Mouse (Mus musculus) adrenal gland, adult (tissue): ENCODE measurements around the gene Rgma.

ENCODE experiments used
- DNase-seq, 2 experiments: peaks; one replicate each; pipeline ENCODE4 v3.0.0; 2022 to 2023; ENCODE audit warnings: low spot score in 1 of 2; ENCODE audit not compliant: inconsistent age in 2 of 2

The Rgma gene

DNA sequence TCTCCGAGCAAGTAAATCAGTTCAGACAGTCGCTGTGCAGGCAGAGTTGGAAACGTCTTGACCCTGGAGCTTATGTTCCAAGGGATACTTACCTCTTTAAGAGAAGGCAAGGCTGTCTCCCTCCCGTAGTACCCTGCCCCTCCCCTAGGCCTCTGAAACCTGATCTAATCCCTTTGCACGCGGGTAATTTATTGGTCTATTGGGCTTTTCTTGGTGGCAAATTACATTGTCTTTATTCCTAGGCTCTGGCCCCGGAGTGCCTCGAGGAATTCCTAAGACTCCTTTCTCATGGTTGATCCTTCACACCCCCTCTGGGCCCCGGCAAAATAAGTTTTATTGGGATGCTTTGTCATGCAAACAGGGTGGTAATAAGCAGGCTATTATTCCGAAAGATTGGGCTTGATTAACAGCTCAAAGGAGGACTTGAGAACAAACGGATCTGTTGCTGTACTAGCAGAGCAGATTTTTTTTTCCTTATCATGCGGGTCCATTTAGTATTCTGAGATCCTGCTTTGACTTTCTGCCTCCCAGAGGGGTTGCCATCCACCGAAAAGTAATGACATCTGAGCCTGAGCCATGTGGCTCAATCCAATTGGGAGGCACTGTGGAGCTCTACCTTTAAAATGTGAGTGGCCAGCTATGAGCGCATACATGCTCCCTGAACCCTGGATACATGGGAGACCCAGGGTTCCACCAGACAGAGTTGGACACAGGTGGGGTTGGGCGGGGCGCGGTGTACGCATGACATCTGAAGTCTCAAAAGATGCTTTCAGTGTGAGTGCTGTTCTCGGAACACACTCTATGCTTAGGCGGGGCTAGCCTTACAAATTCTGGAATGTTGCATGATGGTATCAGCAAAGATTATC lies 25.0 kb downstream of the Rgma start:
- DNase-seq = no peak

- no peak for DNase-seq
Measured at GRCm38 (mm10) chr7:73402106-73402505, 26.8 kb downstream of the Rgma start.

DNA sequence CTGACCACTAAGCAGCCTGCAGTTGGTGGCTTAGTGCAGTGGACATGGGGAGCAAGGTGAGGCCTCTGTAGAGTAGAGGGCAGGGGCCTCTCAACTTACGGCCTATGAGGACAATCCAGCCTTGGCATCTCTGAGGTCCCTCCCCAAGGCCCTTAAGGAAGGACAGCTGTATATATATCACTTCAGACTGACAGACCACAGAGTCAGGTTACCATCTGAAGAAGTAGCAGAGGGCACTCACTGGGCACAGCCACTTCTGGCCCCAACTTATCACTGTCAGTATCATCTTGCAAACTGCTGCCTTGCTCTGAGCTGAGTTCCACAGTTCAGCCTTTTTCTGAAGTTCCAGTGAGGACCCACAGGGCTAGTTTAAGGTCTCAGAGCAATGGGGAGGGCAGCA lies 27.4 kb downstream of the Rgma start:
- DNase-seq = peak in 1 of 2 experiments; percentile 67

GRCm38 (mm10) chr7:73403538-73403937 lies 28.2 kb downstream of the Rgma start:
- peak in 1 of 2 experiments; percentile 71 for DNase-seq

GRCm38 (mm10) chr7:73405550-73405949 lies 30.2 kb downstream of the Rgma start:
- no peak for DNase-seq

- DNase-seq = no peak
Measured at GRCm38 (mm10) chr7:73411523-73411922, 36.2 kb downstream of the Rgma start.

GRCm38 (mm10) chr7:73411986-73412385 lies 36.7 kb downstream of the Rgma start:
- DNase-seq = no peak

DNA sequence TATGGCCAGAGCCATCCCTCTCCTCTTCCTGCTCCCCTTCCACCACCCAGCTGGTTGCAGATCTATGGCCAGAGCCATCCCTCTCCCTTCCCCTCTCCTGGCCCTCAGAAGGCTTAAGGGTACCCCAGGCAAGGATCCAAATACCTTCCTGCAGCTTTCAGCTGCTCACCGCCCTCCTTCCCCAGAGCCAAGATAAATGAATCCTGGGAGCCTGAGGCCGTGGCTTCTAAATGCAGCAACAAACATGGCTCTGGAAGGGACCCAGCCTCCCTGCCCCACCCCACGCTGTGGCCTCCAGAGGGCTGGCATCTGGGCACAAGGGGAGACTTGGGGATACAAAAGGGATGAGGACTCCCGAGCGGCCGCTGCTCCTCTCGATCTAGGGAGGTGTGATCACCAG lies 37.1 kb downstream of the Rgma start:
- no peak for DNase-seq

GRCm38 (mm10) chr7:73414192-73414591 lies 38.9 kb downstream of the Rgma start:
- DNase-seq = no peak

GRCm38 (mm10) chr7:73419375-73419774 lies 44.1 kb downstream of the Rgma start:
- DNase-seq = no peak

GRCm38 (mm10) chr7:73420827-73421226 lies 45.5 kb downstream of the Rgma start:
- no peak for DNase-seq

DNA sequence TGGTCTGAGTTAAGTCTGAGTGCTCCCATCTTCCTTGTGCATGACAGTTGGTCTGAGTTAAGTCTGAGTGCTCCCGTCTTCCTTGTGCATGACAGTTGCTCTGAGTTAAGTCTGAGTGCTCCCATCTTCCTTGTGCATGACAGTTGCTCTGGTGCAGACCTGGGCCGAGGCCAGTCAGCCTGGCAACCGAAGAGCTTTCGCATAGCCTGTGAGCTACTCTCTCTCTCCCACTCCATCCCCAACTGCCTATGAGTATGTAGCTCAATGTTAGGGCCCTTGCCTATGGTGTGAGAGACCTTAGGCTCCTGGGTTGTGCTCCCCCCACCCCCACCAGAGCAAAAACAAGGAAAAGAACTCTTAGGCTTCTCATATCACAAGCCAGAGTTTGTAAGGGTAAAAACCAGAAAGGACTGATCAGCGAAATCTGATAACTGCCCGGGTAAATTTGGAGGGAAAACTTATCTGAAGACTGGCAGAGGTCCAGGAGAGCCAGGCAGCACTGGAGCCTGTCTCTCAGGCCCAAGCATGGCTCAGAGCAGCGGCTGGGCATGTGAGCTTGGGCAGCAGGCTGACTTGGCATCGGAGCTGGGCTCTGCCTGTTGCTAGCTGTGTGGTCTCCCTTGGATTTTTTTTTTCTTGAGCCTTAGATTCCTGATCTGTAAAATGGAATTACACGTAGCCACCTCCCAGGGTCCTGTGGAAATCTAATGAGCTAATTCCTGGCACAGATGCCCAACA lies 46.1 kb downstream of the Rgma start:
- no peak for DNase-seq

DNA sequence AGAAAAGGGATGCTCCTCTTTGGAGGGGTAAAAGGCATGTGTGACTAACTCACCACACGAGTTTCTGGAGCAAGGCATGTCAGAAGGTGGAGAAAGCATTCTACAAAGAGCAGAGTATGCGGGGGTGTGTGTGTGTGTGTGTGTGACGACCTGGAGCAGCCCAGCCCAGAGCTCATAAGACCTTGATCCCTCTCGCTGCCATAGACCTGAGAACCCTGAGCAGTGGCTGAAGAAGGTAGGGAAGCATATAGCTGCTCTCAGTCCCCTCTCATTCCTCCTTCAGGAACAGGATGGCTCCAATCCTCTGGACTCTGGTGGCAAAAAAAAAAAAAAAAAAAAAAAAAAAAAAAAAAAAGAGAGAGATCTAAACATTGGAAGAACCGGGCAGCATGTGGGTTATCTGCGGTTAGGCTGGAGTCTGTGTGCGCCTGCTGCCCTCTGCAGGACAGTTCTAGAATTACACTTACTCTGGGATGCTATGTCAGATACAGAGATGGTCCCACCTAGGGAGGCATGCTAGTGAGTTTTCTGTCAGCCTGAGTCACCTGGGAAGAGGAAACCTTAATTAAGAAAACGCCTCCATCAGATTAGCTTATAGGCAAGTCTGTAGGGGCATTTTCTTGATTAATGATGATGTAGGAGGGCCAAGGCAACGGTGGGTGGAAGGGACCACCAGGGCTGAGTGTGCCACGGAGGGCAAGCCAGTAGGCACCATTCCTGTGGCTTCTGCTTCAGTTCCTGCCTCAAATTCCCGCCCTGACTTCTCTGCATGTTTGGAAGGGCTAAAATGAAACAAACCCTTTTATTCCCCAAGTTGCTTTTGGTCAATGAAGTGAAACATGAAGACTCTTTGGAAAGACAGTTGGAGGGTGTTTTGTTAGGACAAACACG lies 47.2 kb downstream of the Rgma start:
- DNase-seq = peak; percentile 78 to 93

DNA sequence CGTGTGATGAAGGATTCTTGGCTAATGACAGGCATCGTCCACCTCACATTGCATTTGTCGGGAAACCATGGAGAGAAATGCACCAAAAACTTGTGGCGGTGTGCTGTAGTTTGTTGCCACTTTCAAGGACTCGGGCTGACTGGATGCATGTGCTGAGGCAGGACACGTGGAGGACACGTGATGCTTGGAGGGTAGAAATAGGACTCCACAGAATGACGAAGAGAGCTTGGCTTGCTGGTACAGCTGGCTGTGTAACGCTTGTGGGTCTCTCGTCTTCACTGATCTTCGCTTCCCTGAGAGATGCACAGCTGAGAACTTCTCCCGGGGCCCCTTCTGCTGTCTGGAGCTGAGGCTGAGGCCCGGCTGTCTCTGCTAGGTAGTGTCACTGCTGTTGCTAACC lies 47.9 kb downstream of the Rgma start:
- peak; percentile 59 to 76 for DNase-seq

GRCm38 (mm10) chr7:73424243-73424642 lies 48.9 kb downstream of the Rgma start:
- DNase-seq = peak in 1 of 2 experiments; percentile 51

- DNase-seq = peak in 1 of 2 experiments; percentile 55
Measured at GRCm38 (mm10) chr7:73424705-73425104, 49.4 kb downstream of the Rgma start.

DNA sequence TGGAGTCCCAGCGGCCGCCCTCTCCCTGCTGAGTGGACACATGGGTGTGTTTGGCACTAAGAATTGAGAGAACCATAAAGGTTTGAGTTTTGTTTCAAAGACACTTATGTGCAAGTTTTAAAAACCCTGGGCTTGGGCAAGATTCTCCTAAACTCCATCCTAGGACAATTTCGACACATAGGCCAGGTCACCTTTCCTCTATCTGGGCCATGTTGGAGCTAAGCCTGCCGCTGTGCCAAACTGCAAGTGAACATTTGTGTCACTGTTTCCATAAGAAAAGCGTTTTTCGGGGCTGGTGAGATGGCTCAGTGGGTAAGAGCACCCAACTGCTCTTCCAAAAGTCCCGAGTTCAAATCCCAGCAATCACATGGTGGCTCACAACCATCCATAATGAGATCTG lies 50.1 kb downstream of the Rgma start:
- no peak for DNase-seq

DNA sequence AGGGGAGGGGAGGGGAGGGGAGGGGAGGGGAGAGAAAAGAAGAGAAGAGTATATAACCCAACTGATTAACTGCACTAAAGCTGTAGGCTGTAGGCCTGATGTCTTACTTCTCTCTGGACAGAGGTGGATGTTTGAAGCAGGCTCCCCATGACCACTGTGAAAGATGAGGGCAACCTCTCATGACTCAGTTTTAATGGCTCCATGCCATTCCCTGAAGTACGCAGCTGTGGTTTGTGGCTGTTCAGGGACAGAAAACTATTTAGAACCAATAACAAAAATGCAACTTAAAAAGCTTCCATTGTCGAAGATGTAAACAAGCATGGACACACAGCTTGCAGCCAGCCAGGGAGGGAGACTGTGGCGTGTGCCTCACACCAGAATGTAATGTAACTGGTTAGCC lies 50.9 kb downstream of the Rgma start:
- peak; percentile 75 to 89 for DNase-seq

GRCm38 (mm10) chr7:73426752-73427386 lies 51.6 kb downstream of the Rgma start:
- DNase-seq = no peak

GRCm38 (mm10) chr7:73427794-73428193 lies 52.5 kb downstream of the Rgma start:
- DNase-seq = no peak

DNA sequence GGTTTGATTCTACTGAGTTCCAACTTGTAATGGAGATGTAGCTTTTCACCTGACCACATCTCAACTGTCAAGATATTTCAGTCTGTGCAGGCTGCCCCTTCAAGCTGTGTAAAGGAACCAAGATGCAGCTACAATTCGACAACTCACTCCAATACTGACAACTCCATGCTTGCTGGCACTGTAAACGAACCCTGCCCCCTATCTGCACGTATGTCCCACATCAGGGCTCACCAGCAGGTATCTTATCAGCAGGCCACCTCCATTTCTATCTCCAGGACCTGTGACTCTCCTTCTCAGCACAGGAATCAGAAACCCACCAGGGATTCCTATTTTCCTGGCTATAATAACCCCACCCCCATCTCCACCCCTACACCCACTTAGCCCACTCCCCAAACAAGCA lies 53.2 kb downstream of the Rgma start:
- DNase-seq = no peak
